In genomic region chr2:132252542-132253528, GRCm38 (mm10) we compare ENCODE assay signal across 7 mouse cellular contexts. TPM values are rescaled to one million over a fixed set of nuclear protein-coding genes. Genes with fewer than 3 reads are reported as not detected.
DNase-seq lines count a peak whose midpoint lies in the region; ATAC-seq and TF ChIP-seq lines count a peak whose summit lies in the region.

Gene Pcna (minus strand): TSS chr2:132253314.

- H3K27ac ChIP-seq in embryonic facial prominence, embryonic 10.5 days (replicated peaks) = peak within 1 kb of the TSS; percentile 88
- H3K27ac ChIP-seq in intestine, postnatal 0 days (ENCODE audit: low read depth, low read length) = peak within 1 kb of the TSS; percentile 87
- H3K27ac ChIP-seq in midbrain, embryonic 12.5 days (replicated peaks) = peak within 1 kb of the TSS; percentile 69
- H3K27ac ChIP-seq in small intestine, adult 2 months (ENCODE audit: insufficient read depth, low read depth, low read length) = peak within 1 kb of the TSS; percentile 54

- no peaks in the 10 kb centered on the region for H3K9me3 ChIP-seq in embryonic facial prominence, embryonic 10.5 days
- H3K9me3 ChIP-seq in intestine, postnatal 0 days (ENCODE audit: control insufficient read depth) = no peaks in the 10 kb centered on the region
- no peaks in the 10 kb centered on the region for H3K9me3 ChIP-seq in midbrain, embryonic 12.5 days

- peak within 1 kb of the TSS; percentile 81 for H3K4me2 ChIP-seq in intestine, postnatal 0 days (replicated peaks; ENCODE audit: low read depth)
- peak within 1 kb of the TSS; percentile 64 for H3K4me2 ChIP-seq in midbrain, embryonic 12.5 days (replicated peaks)

- TF ChIP-seq CTCF in intestine, postnatal 0 days (IDR thresholded peaks at IDR 0.05; ENCODE audit: low read depth) = no peak
- no peak for TF ChIP-seq CTCF in small intestine, adult 2 months (IDR thresholded peaks at IDR 0.05; ENCODE audit: extremely low read depth, insufficient read length, insufficient replicate concordance, low read depth, low read length)

- peak; percentile 97 for DNase-seq in adrenal gland, postnatal 10 days
- peak; percentile 98 for DNase-seq in embryonic facial prominence, embryonic 10.5 days (ENCODE audit: low spot score)
- peak; percentile 74 for DNase-seq in gonadal fat pad, adult 2 months (ENCODE audit: low read depth)
- peak; percentile 97 for DNase-seq in left cerebral cortex, postnatal 4 days

- H3K9ac ChIP-seq in intestine, postnatal 0 days (ENCODE audit: low read depth, low read length) = peak within 1 kb of the TSS; percentile 58
- peak within 1 kb of the TSS; percentile 61 for H3K9ac ChIP-seq in midbrain, embryonic 12.5 days (replicated peaks)

- H3K4me1 ChIP-seq in embryonic facial prominence, embryonic 10.5 days = peaks cover 37% of the 10 kb centered on the region
- peaks cover 4% of the 10 kb centered on the region; the same call in 1 of the 2 replicates for H3K4me1 ChIP-seq in intestine, postnatal 0 days (replicated peaks; ENCODE audit: control insufficient read depth, insufficient read depth, low read length)
- peaks cover 35% of the 10 kb centered on the region for H3K4me1 ChIP-seq in midbrain, embryonic 12.5 days
- H3K4me1 ChIP-seq in small intestine, adult 2 months (ENCODE audit: control insufficient read depth, insufficient read depth, insufficient read length, low read length) = peaks cover 2% of the 10 kb centered on the region

- peak; percentile 99 for ATAC-seq in intestine, postnatal 0 days
- peak; percentile 99 for ATAC-seq in midbrain, embryonic 12.5 days (ENCODE audit: low FRiP score, low read depth)

- peaks cover 41% of the 10 kb centered on the region for H3K36me3 ChIP-seq in embryonic facial prominence, embryonic 10.5 days (replicated peaks)
- H3K36me3 ChIP-seq in intestine, postnatal 0 days (ENCODE audit: control insufficient read depth, insufficient read depth) = peaks cover 17% of the 10 kb centered on the region
- no peaks in the 10 kb centered on the region for H3K36me3 ChIP-seq in midbrain, embryonic 12.5 days
- peaks cover 5% of the 10 kb centered on the region; the same call in 1 of the 2 replicates for H3K36me3 ChIP-seq in small intestine, adult 2 months (ENCODE audit: control insufficient read depth, insufficient read depth, low read length)

- H3K27me3 ChIP-seq in embryonic facial prominence, embryonic 10.5 days (replicated peaks; ENCODE audit: low read depth, poor library complexity, severe bottlenecking) = no peaks in the 10 kb centered on the region
- H3K27me3 ChIP-seq in intestine, postnatal 0 days (replicated peaks; ENCODE audit: control insufficient read depth, insufficient read depth, low read length) = no peaks in the 10 kb centered on the region
- no peaks in the 10 kb centered on the region for H3K27me3 ChIP-seq in midbrain, embryonic 12.5 days
- H3K27me3 ChIP-seq in small intestine, adult 2 months (ENCODE audit: control insufficient read depth, insufficient read depth, low read length) = no peaks in the 10 kb centered on the region

- WGBS in embryonic facial prominence, embryonic 10.5 days = under 1% methylated on average over 79 of the region's 79 CpGs
- WGBS in intestine, postnatal 0 days = under 1% methylated on average over 77 of the region's 79 CpGs
- under 1% methylated on average over 79 of the region's 79 CpGs for WGBS in midbrain, embryonic 12.5 days
- WGBS in small intestine, adult 2 months = under 1% methylated on average over 78 of the region's 79 CpGs

- intact Hi-C loops in left cerebral cortex, postnatal 4 days (cut with DNase I) = no loop called here

- TF ChIP-seq POLR2A in small intestine, adult 2 months (IDR thresholded peaks at IDR 0.05; ENCODE audit: low read depth, low read length) = peak; percentile 97

- peak within 1 kb of the TSS; percentile 69 for H3K4me3 ChIP-seq in embryonic facial prominence, embryonic 10.5 days
- H3K4me3 ChIP-seq in intestine, postnatal 0 days (ENCODE audit: low read depth, low read length) = peak within 1 kb of the TSS; percentile 74
- H3K4me3 ChIP-seq in midbrain, embryonic 12.5 days = peak within 1 kb of the TSS; percentile 64
- peak within 1 kb of the TSS; percentile 73 for H3K4me3 ChIP-seq in small intestine, adult 2 months (ENCODE audit: low read depth, low read length)

RNA-seq across cellular contexts. Expression of gene Pcna, which starts in this region (rescaled TPM):
- total RNA-seq in adrenal gland, postnatal 10 days (2021) = 100 to 1,000 TPM; 105 to 109 TPM
- polyA plus RNA-seq in embryonic facial prominence, embryonic 10.5 days (2016; fragmentation: Nextera tagmentation; extraction: Ambion mirVana) = 382 and 392 TPM in 2 replicates
- 44.9 and 48.0 TPM in 2 replicates for polyA plus RNA-seq in gonadal fat pad, adult 2 months (2012; rRNA removed)
- polyA plus RNA-seq in intestine, postnatal 0 days (2015; fragmentation: Nextera tagmentation; extraction: Ambion mirVana) = 105 and 106 TPM in 2 replicates
- 10 to 100 TPM; 74.2 to 81.4 TPM for total RNA-seq in left cerebral cortex, postnatal 4 days (2021)
- 261 and 265 TPM in 2 replicates for polyA plus RNA-seq in midbrain, embryonic 12.5 days (2016; fragmentation: Nextera tagmentation; extraction: Ambion mirVana)
- polyA plus RNA-seq in small intestine, adult 2 months (2012; rRNA removed) = 32.6 and 54.9 TPM in 2 replicates

Comparison
In these comparisons a context has a peak if more than half of its experiments do, and no peak if none do; other contexts are left out.
1. Peak in every context shown above with its lines: DNase-seq, ATAC-seq, H3K4me3 ChIP-seq and H3K27ac ChIP-seq.